Mouse (Mus musculus) bone marrow, adult 2 months (tissue): ENCODE data around the gene Gm10282.

Experiments used
- CTCF ChIP-seq: fragments of 200-500 bp; IDR thresholded peaks from 2 replicates; pipeline ENCODE4 v1.5.1; 2011; ENCODE audit warnings: low read length, control low read depth; ENCODE audit not compliant: control insufficient read depth, insufficient read depth
- POLR2A ChIP-seq: fragments of 200-500 bp; IDR thresholded peaks from 2 replicates; pipeline ENCODE4 v1.6.1; 2011; ENCODE audit warnings: low read depth, mild to moderate bottlenecking, control low read depth, low read length, borderline replicate concordance; ENCODE audit not compliant: control insufficient read depth

- TF ChIP-seq POLR2A (no peak), CTCF (no peak)
Measured at GRCm38 (mm10) chr8:72343725-72344124, 38.7 kb upstream of the Gm10282 start.
